ENCODE assay signal across 18 mouse cellular contexts in the genomic region with DNA sequence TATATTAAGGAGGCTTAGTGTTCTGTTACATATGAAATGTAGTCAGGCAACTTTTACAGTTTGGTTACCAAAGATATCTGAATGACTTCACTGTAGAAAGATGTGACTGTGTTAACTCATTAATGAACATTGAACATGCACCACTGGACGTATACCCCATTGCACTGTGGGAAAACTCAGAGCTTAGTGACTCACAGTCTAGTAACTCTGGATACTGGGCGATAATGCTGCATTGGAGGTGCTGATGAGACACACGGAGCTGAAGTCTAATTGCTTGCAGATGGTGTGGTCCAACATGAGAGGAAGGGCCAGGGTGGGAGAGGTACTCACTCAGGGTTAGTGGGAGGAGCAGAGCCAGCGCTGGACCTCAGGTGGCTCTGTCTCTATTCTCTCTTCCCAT. TPM values are rescaled to one million over a fixed set of nuclear protein-coding genes. Genes with fewer than 3 reads are reported as not detected.
A peak's percentile ranks its signal among the peaks of the same experiment; 100 is the strongest.
DNase-seq lines count a peak whose midpoint lies in the region; ATAC-seq and TF ChIP-seq lines count a peak whose summit lies in the region.
"Had no signal": no experiment of that assay in that cellular context is flagged by ENCODE, and none has a peak within 500 bp of the region (broad histone marks: within the 10 kb centered on the region; RNA-seq: fewer than 3 reads in every experiment).

No protein-coding gene starts in this region.

- no peaks in the 10 kb centered on the region for H3K36me3 ChIP-seq in heart, embryonic 15.5 days
- no peaks in the 10 kb centered on the region for H3K36me3 ChIP-seq in thymus, adult 2 months (ENCODE audit: control insufficient read depth, insufficient read depth, low read length)
- H3K36me3 ChIP-seq in embryonic facial prominence, embryonic 14.5 days (ENCODE audit: control insufficient read depth, insufficient read depth, low read length) = no peaks in the 10 kb centered on the region
- H3K36me3 ChIP-seq: embryonic facial prominence, embryonic 13.5 days; hindbrain, embryonic 12.5 days; kidney, embryonic 15.5 days; limb, embryonic 15.5 days; liver, embryonic 15.5 days; midbrain, embryonic 13.5 days had no signal

- no peak overlapping the region for H3K4me2 ChIP-seq in heart, embryonic 15.5 days
- H3K4me2 ChIP-seq in embryonic facial prominence, embryonic 14.5 days (ENCODE audit: low read depth, low read length) = no peak overlapping the region
- H3K4me2 ChIP-seq: embryonic facial prominence, embryonic 13.5 days; hindbrain, embryonic 12.5 days; kidney, embryonic 15.5 days; limb, embryonic 15.5 days; liver, embryonic 15.5 days; midbrain, embryonic 13.5 days had no signal

- peaks cover 61% of the 10 kb centered on the region for H3K4me1 ChIP-seq in heart, embryonic 15.5 days (replicated peaks)
- peaks cover 42% of the 10 kb centered on the region for H3K4me1 ChIP-seq in thymus, adult 2 months (replicated peaks; ENCODE audit: control insufficient read depth, insufficient read depth, low read length)
- peaks cover 20% of the 10 kb centered on the region for H3K4me1 ChIP-seq in embryonic facial prominence, embryonic 14.5 days (ENCODE audit: control insufficient read depth, insufficient read depth, low read length)

- H3K9ac ChIP-seq in heart, embryonic 15.5 days = no peak overlapping the region
- no peak overlapping the region for H3K9ac ChIP-seq in embryonic facial prominence, embryonic 14.5 days (ENCODE audit: low read depth, low read length)
- H3K9ac ChIP-seq: embryonic facial prominence, embryonic 13.5 days; forebrain, postnatal 0 days; hindbrain, embryonic 12.5 days; kidney, embryonic 15.5 days; limb, embryonic 15.5 days; liver, embryonic 15.5 days; midbrain, embryonic 13.5 days had no signal

- DNase-seq in heart, postnatal 4 days = no peak
- no peak for DNase-seq in thymus, adult 2 months
- no peak for DNase-seq in thymus, adult 18-20 months
- peak; percentile 27 for DNase-seq in embryonic facial prominence, embryonic 14.5 days (ENCODE audit: low spot score)
- DNase-seq in adrenal gland, adult 2 months = no peak
- no peak for DNase-seq in frontal cortex, postnatal 14 days (ENCODE audit: low spot score in 2 of 2)
- DNase-seq: forebrain, postnatal 0 days; layer of hippocampus, postnatal 36 days; lung, postnatal 14 days had no signal

- ATAC-seq in heart, embryonic 15.5 days (replicated peaks; ENCODE audit: insufficient number of reproducible peaks, insufficient read depth, low FRiP score, low read depth) = no peak
- no peak for ATAC-seq in embryonic facial prominence, embryonic 14.5 days (ENCODE audit: low read depth)
- ATAC-seq: CD4-positive, CD25-positive, alpha-beta regulatory T cell, adult 4 months; forebrain, postnatal 0 days; midbrain, embryonic 13.5 days had no signal

- H3K27ac ChIP-seq in heart, embryonic 15.5 days = 0 out of 2 replicates have a peak overlapping the region, but pooled peaks have one; percentile 9
- peak overlapping the region; percentile 67 for H3K27ac ChIP-seq in thymus, adult 2 months (ENCODE audit: control insufficient read depth, insufficient read depth, low read length)
- H3K27ac ChIP-seq in embryonic facial prominence, embryonic 14.5 days (replicated peaks; ENCODE audit: low read depth, low read length) = no peak overlapping the region
- H3K27ac ChIP-seq: embryonic facial prominence, embryonic 13.5 days; hindbrain, embryonic 12.5 days; kidney, embryonic 15.5 days; layer of hippocampus, adult 2 months; limb, embryonic 15.5 days; liver, embryonic 15.5 days; midbrain, embryonic 13.5 days had no signal

- H3K9me3 ChIP-seq in heart, embryonic 15.5 days (replicated peaks) = no peaks in the 10 kb centered on the region
- no peaks in the 10 kb centered on the region for H3K9me3 ChIP-seq in embryonic facial prominence, embryonic 14.5 days (ENCODE audit: control insufficient read depth, low read length)
- H3K9me3 ChIP-seq: embryonic facial prominence, embryonic 13.5 days; hindbrain, embryonic 12.5 days; kidney, embryonic 15.5 days; limb, embryonic 15.5 days; liver, embryonic 15.5 days; midbrain, embryonic 13.5 days had no signal

- no peak overlapping the region for H3K4me3 ChIP-seq in heart, embryonic 15.5 days
- no peak overlapping the region for H3K4me3 ChIP-seq in thymus, adult 2 months (ENCODE audit: control insufficient read depth, insufficient read depth, low read length)
- H3K4me3 ChIP-seq in embryonic facial prominence, embryonic 14.5 days (ENCODE audit: low read depth, low read length) = no peak overlapping the region
- H3K4me3 ChIP-seq: embryonic facial prominence, embryonic 13.5 days; hindbrain, embryonic 12.5 days; kidney, embryonic 15.5 days; layer of hippocampus, adult 2 months; limb, embryonic 15.5 days; liver, embryonic 15.5 days; midbrain, embryonic 13.5 days had no signal

- 57% methylated on average over 4 of the region's 4 CpGs for WGBS in heart, embryonic 15.5 days
- WGBS in thymus, adult 2 months = 96% methylated on average over 4 of the region's 4 CpGs
- 38% methylated on average over 4 of the region's 4 CpGs for WGBS in embryonic facial prominence, embryonic 14.5 days

- no peak for TF ChIP-seq CTCF in thymus, adult 2 months (IDR thresholded peaks at IDR 0.05; ENCODE audit: borderline replicate concordance, control insufficient read depth, extremely low read depth, insufficient read depth, low read length, poor library complexity)

- TF ChIP-seq POLR2A in thymus, adult 2 months (IDR thresholded peaks at IDR 0.05; ENCODE audit: control insufficient read depth, extremely low read depth, insufficient read depth, low read length, poor library complexity) = no peak

- no peaks in the 10 kb centered on the region for H3K27me3 ChIP-seq in heart, embryonic 15.5 days
- H3K27me3 ChIP-seq in thymus, adult 2 months (ENCODE audit: control insufficient read depth, insufficient read depth, low read length) = no peaks in the 10 kb centered on the region
- H3K27me3 ChIP-seq in embryonic facial prominence, embryonic 14.5 days (replicated peaks; ENCODE audit: control insufficient read depth, insufficient read depth, low read length) = no peaks in the 10 kb centered on the region
- H3K27me3 ChIP-seq: embryonic facial prominence, embryonic 13.5 days; hindbrain, embryonic 12.5 days; kidney, embryonic 15.5 days; limb, embryonic 15.5 days; liver, embryonic 15.5 days; midbrain, embryonic 13.5 days had no signal

RNA-seq across cellular contexts. Expression of a gene that starts 34.7 kb away (rescaled TPM):
- polyA plus RNA-seq in heart, embryonic 15.5 days (2015; fragmentation: Nextera tagmentation; extraction: Ambion mirVana) = 42.6 and 49.5 TPM in 2 replicates
- 10 to 100 TPM; 77.6 to 80.1 TPM for total RNA-seq in heart, postnatal 4 days (2021)
- 14.1 and 15.0 TPM in 2 replicates for polyA plus RNA-seq in thymus, adult 2 months (2012; rRNA removed)
- polyA plus RNA-seq in embryonic facial prominence, embryonic 14.5 days (2014; fragmentation: Nextera tagmentation; extraction: Ambion mirVana) = 42.7 and 43.1 TPM in 2 replicates
- 10 to 100 TPM; 35.1 to 94.8 TPM for total RNA-seq in adrenal gland, adult 2 months (2021)
- 15.0 and 32.3 TPM in 2 replicates for polyA plus RNA-seq in adrenal gland, adult 2 months (2012; rRNA removed)
